Mouse (Mus musculus) testis, adult 2 months (tissue): ENCODE data around the gene Pcsk7.

Source experiments
- CTCF ChIP-seq: fragments of 200-500 bp; IDR thresholded peaks from 2 replicates; pipeline ENCODE4 v1.5.1; 2012; ENCODE audit warnings: low read depth, mild to moderate bottlenecking, inconsistent platforms, low read length, moderate library complexity; ENCODE audit not compliant: control insufficient read depth, insufficient read depth, insufficient replicate concordance
- POLR2A ChIP-seq: fragments of 200-500 bp; IDR thresholded peaks from 2 replicates; pipeline ENCODE4 v1.6.1; 2012; ENCODE audit warnings: low read depth, mild to moderate bottlenecking, inconsistent platforms, low read length, moderate library complexity; ENCODE audit not compliant: control insufficient read depth

DNA sequence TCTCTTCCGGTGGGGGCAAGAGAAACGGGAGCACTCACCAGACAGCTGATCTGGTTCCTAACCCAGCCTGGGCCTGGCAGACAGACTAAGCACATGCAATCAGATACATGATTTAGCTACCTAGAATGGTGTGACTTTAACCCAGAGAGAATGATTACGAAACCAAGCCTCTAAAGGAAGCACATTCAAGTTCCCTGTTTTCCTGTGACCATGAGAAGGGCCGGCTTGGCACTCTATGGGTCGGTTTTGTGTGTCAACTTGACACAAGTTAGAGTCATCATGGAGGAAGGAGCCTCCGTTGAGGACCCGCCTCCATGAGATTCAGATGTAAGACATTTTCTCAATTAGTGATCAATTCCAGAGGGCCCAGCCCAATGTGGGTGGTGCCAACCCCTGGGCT is 53.4 kb downstream of the Pcsk7 start:
- TF ChIP-seq CTCF (no peak), POLR2A (no peak)
